Mouse (Mus musculus): ENCODE measurements around the gene Fam122a.

DNA sequence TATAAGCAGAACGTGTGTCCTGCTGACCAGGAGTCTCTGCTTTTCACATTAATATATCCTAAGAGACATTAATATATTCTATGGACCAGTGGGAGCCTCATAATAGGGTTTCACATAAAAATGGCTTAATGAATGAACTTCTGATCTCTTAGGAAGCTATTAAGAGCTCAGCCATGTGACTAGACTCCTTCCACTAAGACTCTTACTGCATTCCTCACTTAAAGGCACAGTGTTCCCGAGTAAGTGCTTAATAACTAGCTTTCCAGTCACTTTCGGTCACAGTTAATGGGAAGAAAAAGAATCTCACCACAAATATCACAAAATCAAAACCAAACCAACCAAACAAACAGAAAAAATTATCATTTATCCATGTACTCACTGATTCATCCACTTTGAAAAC, 8.5 kb downstream of the Fam122a start:
- no peak for TF ChIP-seq POLR2A (IDR thresholded peaks at IDR 0.05; ENCODE audit: extremely low read depth, insufficient read depth, low read length)
- TF ChIP-seq CTCF (IDR thresholded peaks at IDR 0.05; ENCODE audit: extremely low read depth, insufficient read depth, low read length) = no peak
